Mouse (Mus musculus) megakaryocyte, embryonic 14.5 days (primary cell): ENCODE measurements around the gene Psma7. TPM values are rescaled to one million over a fixed set of nuclear protein-coding genes. Genes with fewer than 3 reads are reported as not detected.

Experiments
- H3K27me3 ChIP-seq: replicated peaks from 2 replicates; pipeline ENCODE3; 2012; ENCODE audit warnings: inconsistent platforms
- H3K36me3 ChIP-seq: replicated peaks from 2 replicates; pipeline ENCODE3; 2012; ENCODE audit warnings: low read length, inconsistent platforms, mixed read lengths
- H3K4me1 ChIP-seq: 2 replicates; pipeline ENCODE4 v1.6.1; 2012; ENCODE audit warnings: inconsistent platforms
- H3K4me3 ChIP-seq: replicated peaks from 2 replicates; pipeline ENCODE3; 2012; ENCODE audit warnings: moderate library complexity, mild to moderate bottlenecking, inconsistent platforms
- H3K9me3 ChIP-seq: 2 replicates; pipeline ENCODE4 v1.6.1; 2012; ENCODE audit warnings: inconsistent platforms
- FLI1 ChIP-seq: IDR thresholded peaks from 2 replicates; pipeline ENCODE4 v1.6.1; 2012; ENCODE audit warnings: low read length, inconsistent platforms, mixed read lengths
- GATA1 ChIP-seq: IDR thresholded peaks from 3 replicates; pipeline ENCODE4 v1.6.1; 2012; ENCODE audit warnings: mixed read lengths, low read length, inconsistent platforms, borderline replicate concordance
- polyA plus RNA-seq: library from polyadenylated mRNA; stranded (reverse); fragments of >175 nt; gene quantifications from 2 replicates; pipeline ENCODE4 v1.2.3, GENCODE M21; 2012; ENCODE audit warnings: low replicate concordance; ENCODE audit not compliant: insufficient read depth

Gene Psma7
- polyA plus RNA-seq, 1 experiment, result 97.9 TPM

- peaks cover 48% of the 10 kb centered on the region for H3K4me1 ChIP-seq
- peaks cover 13% of the 10 kb centered on the region for H3K27me3 ChIP-seq
- H3K4me3 ChIP-seq, result no peak overlapping the region
- H3K9me3 ChIP-seq, result peaks cover 19% of the 10 kb centered on the region
- peaks cover 15% of the 10 kb centered on the region for H3K36me3 ChIP-seq
- TF ChIP-seq FLI1 (no peak), GATA1 (no peak)
These were observed 5.3 kb upstream of the Psma7 start for GRCm38 (mm10) chr2:180047580-180047979.

- peaks cover 37% of the 10 kb centered on the region for H3K4me1 ChIP-seq
- H3K4me3 ChIP-seq, result peak overlapping the region; percentile 39
- H3K27me3 ChIP-seq, result peaks cover 13% of the 10 kb centered on the region
- H3K9me3 ChIP-seq, result peaks cover 19% of the 10 kb centered on the region
- H3K36me3 ChIP-seq, result peaks cover 15% of the 10 kb centered on the region
- TF ChIP-seq GATA1 (no peak), FLI1 (no peak)
These were observed 3.0 kb upstream of the Psma7 start for GRCm38 (mm10) chr2:180045283-180045682.

- H3K9me3 ChIP-seq, result 0 out of 2 replicates have a peak, but pooled peaks cover 9% of the 10 kb centered on the region
- peak overlapping the region; percentile 100 for H3K4me3 ChIP-seq
- H3K4me1 ChIP-seq, result peaks cover 58% of the 10 kb centered on the region
- H3K27me3 ChIP-seq, result peaks cover 11% of the 10 kb centered on the region
- peaks cover 33% of the 10 kb centered on the region for H3K36me3 ChIP-seq
- no peak for TF ChIP-seq GATA1
- no peak for TF ChIP-seq FLI1
These were observed 754 bp upstream of the Psma7 start for GRCm38 (mm10) chr2:180042858-180043515.

- peaks cover 45% of the 10 kb centered on the region for H3K36me3 ChIP-seq
- H3K4me3 ChIP-seq, result peak overlapping the region; percentile 100
- 0 out of 2 replicates have a peak, but pooled peaks cover 3% of the 10 kb centered on the region for H3K9me3 ChIP-seq
- H3K27me3 ChIP-seq, result peaks cover 11% of the 10 kb centered on the region
- no peak for TF ChIP-seq FLI1
- TF ChIP-seq GATA1, result no peak
- peaks cover 64% of the 10 kb centered on the region for H3K4me1 ChIP-seq
These were observed 517 bp downstream of the Psma7 start for GRCm38 (mm10) chr2:180041577-180042255.

- Histone ChIP-seq H3K4me1 (peaks cover 64% of the 10 kb centered on the region), H3K27me3 (peaks cover 11% of the 10 kb centered on the region), H3K9me3 (no peaks in the 10 kb centered on the region), H3K4me3 (peak overlapping the region; percentile 100), H3K36me3 (peaks cover 52% of the 10 kb centered on the region)
- TF ChIP-seq FLI1 (no peak), GATA1 (no peak)
These were observed 1.8 kb downstream of the Psma7 start for GRCm38 (mm10) chr2:180040406-180040805.

GRCm38 (mm10) chr2:180034753-180035152 is 7.5 kb downstream of the Psma7 start:
- Histone ChIP-seq H3K4me3 (peak overlapping the region; percentile 51), H3K4me1 (peaks cover 74% of the 10 kb centered on the region), H3K9me3 (no peaks in the 10 kb centered on the region), H3K27me3 (no peaks in the 10 kb centered on the region), H3K36me3 (peaks cover 99% of the 10 kb centered on the region)
- TF ChIP-seq GATA1 (no peak), FLI1 (no peak)

- peak overlapping the region; percentile 56 for H3K4me3 ChIP-seq
- H3K27me3 ChIP-seq, result no peaks in the 10 kb centered on the region
- no peaks in the 10 kb centered on the region for H3K9me3 ChIP-seq
- peaks cover 67% of the 10 kb centered on the region for H3K4me1 ChIP-seq
- no peak for TF ChIP-seq GATA1
- TF ChIP-seq FLI1, result no peak
- H3K36me3 ChIP-seq, result peaks cover 99% of the 10 kb centered on the region
These were observed 8.3 kb downstream of the Psma7 start for GRCm38 (mm10) chr2:180033956-180034355.

- Histone ChIP-seq H3K4me1 (peaks cover 70% of the 10 kb centered on the region), H3K36me3 (peaks cover 99% of the 10 kb centered on the region), H3K9me3 (no peaks in the 10 kb centered on the region), H3K4me3 (peak overlapping the region; percentile 47), H3K27me3 (no peaks in the 10 kb centered on the region)
- TF ChIP-seq FLI1 (no peak), GATA1 (no peak)
These were observed 9.3 kb downstream of the Psma7 start for GRCm38 (mm10) chr2:180032925-180033324.

GRCm38 (mm10) chr2:180031270-180031669 is 11.0 kb downstream of the Psma7 start:
- TF ChIP-seq FLI1 (no peak), GATA1 (no peak)
- H3K27me3 ChIP-seq, result no peaks in the 10 kb centered on the region
- peaks cover 99% of the 10 kb centered on the region for H3K36me3 ChIP-seq
- peaks cover 80% of the 10 kb centered on the region for H3K4me1 ChIP-seq
- no peak overlapping the region for H3K4me3 ChIP-seq
- H3K9me3 ChIP-seq, result no peaks in the 10 kb centered on the region

- peaks cover 4% of the 10 kb centered on the region for H3K27me3 ChIP-seq
- TF ChIP-seq GATA1 (no peak), FLI1 (no peak)
- no peaks in the 10 kb centered on the region for H3K9me3 ChIP-seq
- peaks cover 65% of the 10 kb centered on the region for H3K36me3 ChIP-seq
- peaks cover 73% of the 10 kb centered on the region for H3K4me1 ChIP-seq
- H3K4me3 ChIP-seq, result peak overlapping the region; percentile 80
These were observed 14.5 kb downstream of the Psma7 start for GRCm38 (mm10) chr2:180027768-180028167.

GRCm38 (mm10) chr2:180025861-180026200 is 16.4 kb downstream of the Psma7 start:
- H3K4me3 ChIP-seq, result peak overlapping the region; percentile 98
- H3K9me3 ChIP-seq, result no peaks in the 10 kb centered on the region
- TF ChIP-seq GATA1 (no peak), FLI1 (no peak)
- H3K36me3 ChIP-seq, result peaks cover 45% of the 10 kb centered on the region
- H3K4me1 ChIP-seq, result peaks cover 70% of the 10 kb centered on the region
- H3K27me3 ChIP-seq, result peaks cover 19% of the 10 kb centered on the region
